Mouse (Mus musculus) midbrain, embryonic 12.5 days (tissue): Measurements from ENCODE around the gene Spen. TPM values are rescaled to one million over a fixed set of nuclear protein-coding genes. Genes with fewer than 3 reads are reported as not detected.
"Not testable (repeated sequence)": the region's sequence is repeated elsewhere in the genome, so short reads cannot be mapped to it uniquely, and the experiment has no call there.

Source experiments
- ATAC-seq: fragments of 200-750 bp; cut with Nextera tagmentation; 2 replicates; pipeline ENCODE4 v1.8.0; 2017; ENCODE audit warnings: low read depth, moderate TSS enrichment, moderate library complexity; ENCODE audit not compliant: low FRiP score
- H3K27ac ChIP-seq: fragments of 300-500 bp; sonication (generic); replicated peaks from 2 replicates; pipeline ENCODE4 v1.5.1; 2016; ENCODE audit warnings: mild to moderate bottlenecking
- H3K27me3 ChIP-seq: fragments of 300-500 bp; sonication (generic); 2 replicates; pipeline ENCODE4 v1.6.1; 2016; ENCODE audit warnings: mild to moderate bottlenecking
- H3K36me3 ChIP-seq: fragments of 300-500 bp; sonication (generic); 2 replicates; pipeline ENCODE4 v1.6.1; 2016
- H3K4me1 ChIP-seq: fragments of 300-500 bp; sonication (generic); 2 replicates; pipeline ENCODE4 v1.6.1; 2016
- H3K4me2 ChIP-seq: fragments of 300-500 bp; sonication (generic); replicated peaks from 2 replicates; pipeline ENCODE4 v1.6.1; 2016; ENCODE audit warnings: mild to moderate bottlenecking, moderate library complexity
- H3K4me3 ChIP-seq: fragments of 300-500 bp; sonication (generic); 2 replicates; pipeline ENCODE4 v1.5.1; 2016; ENCODE audit warnings: mild to moderate bottlenecking
- H3K9ac ChIP-seq: fragments of 300-500 bp; sonication (generic); replicated peaks from 2 replicates; pipeline ENCODE4 v1.6.1; 2016; ENCODE audit warnings: mild to moderate bottlenecking, moderate library complexity
- H3K9me3 ChIP-seq: fragments of 300-500 bp; sonication (generic); 2 replicates; pipeline ENCODE4 v1.6.1; 2016; ENCODE audit warnings: mild to moderate bottlenecking
- WGBS: fragments of 180-500 bp; shearing (Covaris S2); methylation state at CpG from one replicate; pipeline ENCODE4 v1.1.7; 2016; 5-methylcytosine and 5-hydroxymethylcytosine counted together
- polyA plus RNA-seq: library from polyadenylated mRNA; unstranded; fragments of >200 nt; fragmentation: Nextera tagmentation; extraction: Ambion mirVana; gene quantifications from 2 replicates; pipeline ENCODE4 v1.2.1, GENCODE M21; 2016

Spen gene
- polyA plus RNA-seq, 1 experiment from 2014 or later = 22.2 TPM

DNA sequence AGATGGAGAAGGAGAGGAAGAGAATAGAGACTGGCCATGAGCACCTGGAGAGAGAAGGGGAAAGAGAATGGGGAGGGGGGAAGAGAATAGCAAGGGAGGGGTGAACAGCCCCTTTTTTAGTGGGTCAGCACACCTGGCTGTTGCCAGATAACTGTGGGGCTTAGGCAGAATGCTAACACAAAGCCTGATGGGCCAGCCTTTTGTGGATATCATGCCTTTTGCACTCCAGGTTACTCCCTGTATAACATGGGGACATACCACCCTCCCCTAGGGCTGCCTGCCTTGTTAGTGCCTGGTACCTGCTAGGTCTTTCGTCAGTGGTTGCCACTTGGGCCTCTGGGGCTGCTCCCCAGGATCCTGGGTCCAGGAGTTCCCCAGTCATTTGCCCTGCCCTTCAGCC lies 32.4 kb upstream of the Spen start:
- H3K27ac ChIP-seq = no peak overlapping the region
- no peaks in the 10 kb centered on the region for H3K36me3 ChIP-seq
- no peaks in the 10 kb centered on the region for H3K9me3 ChIP-seq
- no peak overlapping the region for H3K4me2 ChIP-seq
- WGBS = 89% methylated on average over 1 of the region's 1 CpGs
- no peak overlapping the region for H3K9ac ChIP-seq
- H3K27me3 ChIP-seq = no peaks in the 10 kb centered on the region
- H3K4me1 ChIP-seq = no peaks in the 10 kb centered on the region
- no peak overlapping the region for H3K4me3 ChIP-seq
- ATAC-seq = no peak

DNA sequence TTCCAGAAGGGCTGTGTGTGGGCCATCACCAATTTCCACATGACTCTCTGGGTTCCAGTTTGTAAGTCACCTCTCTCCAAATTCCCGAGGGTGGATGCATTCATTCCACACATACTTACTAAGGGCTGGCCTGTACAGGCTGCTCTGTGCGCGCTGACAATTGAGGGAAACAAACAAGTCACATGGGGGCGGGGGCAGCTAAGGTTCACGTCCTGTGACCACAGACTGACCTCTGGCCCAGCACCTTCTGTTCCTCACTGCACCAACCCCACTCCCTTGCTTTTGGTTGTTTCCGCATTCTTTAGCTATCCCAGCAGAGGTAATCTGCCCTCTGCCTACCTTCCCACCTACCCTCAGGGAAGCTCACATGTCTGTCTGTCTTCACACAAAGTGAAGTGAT lies 31.6 kb upstream of the Spen start:
- Histone ChIP-seq H3K9me3 (no peaks in the 10 kb centered on the region), H3K4me1 (0 out of 2 replicates have a peak, but pooled peaks cover 5% of the 10 kb centered on the region), H3K4me3 (no peak overlapping the region), H3K27ac (no peak overlapping the region), H3K27me3 (no peaks in the 10 kb centered on the region), H3K9ac (no peak overlapping the region), H3K4me2 (no peak overlapping the region), H3K36me3 (no peaks in the 10 kb centered on the region)
- no peak for ATAC-seq
- 71% methylated on average over 6 of the region's 6 CpGs for WGBS

DNA sequence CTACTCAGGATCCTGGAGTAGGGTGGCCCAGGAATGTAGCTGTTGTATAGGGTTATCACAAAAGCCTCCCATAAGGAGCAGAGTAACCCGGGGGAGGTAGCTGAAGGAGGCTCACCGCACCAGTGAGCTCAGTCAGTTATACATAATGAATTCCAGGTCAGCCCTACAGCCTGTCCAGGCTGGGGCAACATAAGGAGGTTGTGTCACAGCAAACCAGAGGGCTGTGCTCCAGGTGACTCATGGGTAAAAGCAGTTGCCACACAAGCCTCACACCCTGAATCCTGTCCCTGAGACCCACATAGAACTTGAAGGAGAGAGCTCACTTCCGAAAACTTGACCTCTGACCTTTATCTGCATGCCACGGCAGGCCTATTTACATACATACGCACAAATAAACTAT lies 30.6 kb upstream of the Spen start:
- Histone ChIP-seq H3K4me1 (0 out of 2 replicates have a peak, but pooled peaks cover 6% of the 10 kb centered on the region), H3K4me3 (no peak overlapping the region), H3K9me3 (no peaks in the 10 kb centered on the region), H3K9ac (no peak overlapping the region), H3K36me3 (no peaks in the 10 kb centered on the region), H3K4me2 (no peak overlapping the region), H3K27me3 (no peaks in the 10 kb centered on the region), H3K27ac (no peak overlapping the region)
- WGBS = 85% methylated on average over 5 of the region's 5 CpGs
- ATAC-seq = no peak

DNA sequence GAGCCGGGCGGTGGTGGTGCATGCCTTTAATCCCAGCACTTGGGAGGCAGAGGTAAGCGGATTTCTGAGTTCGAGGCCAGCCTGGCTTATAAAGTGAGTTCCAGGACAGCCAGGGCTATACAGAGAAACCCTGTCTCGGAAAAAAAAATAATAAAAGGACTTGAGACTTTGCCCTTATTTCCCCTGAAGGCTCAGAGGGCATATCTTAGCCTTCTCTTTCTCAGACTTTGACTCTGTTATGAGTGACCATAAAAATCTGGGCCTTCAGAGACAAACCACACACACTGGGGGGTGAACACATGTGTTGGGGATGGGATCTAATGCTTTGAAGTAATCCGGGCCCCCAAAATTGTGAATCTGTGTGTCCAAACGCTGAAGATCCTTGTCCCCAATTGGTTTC lies 28.8 kb upstream of the Spen start:
- H3K4me2 ChIP-seq, H3K27me3 ChIP-seq, H3K4me1 ChIP-seq, H3K27ac ChIP-seq, H3K9me3 ChIP-seq, H3K36me3 ChIP-seq, H3K4me3 ChIP-seq, H3K9ac ChIP-seq, ATAC-seq: not testable (repeated sequence)
- 89% methylated on average over 7 of the region's 7 CpGs for WGBS

DNA sequence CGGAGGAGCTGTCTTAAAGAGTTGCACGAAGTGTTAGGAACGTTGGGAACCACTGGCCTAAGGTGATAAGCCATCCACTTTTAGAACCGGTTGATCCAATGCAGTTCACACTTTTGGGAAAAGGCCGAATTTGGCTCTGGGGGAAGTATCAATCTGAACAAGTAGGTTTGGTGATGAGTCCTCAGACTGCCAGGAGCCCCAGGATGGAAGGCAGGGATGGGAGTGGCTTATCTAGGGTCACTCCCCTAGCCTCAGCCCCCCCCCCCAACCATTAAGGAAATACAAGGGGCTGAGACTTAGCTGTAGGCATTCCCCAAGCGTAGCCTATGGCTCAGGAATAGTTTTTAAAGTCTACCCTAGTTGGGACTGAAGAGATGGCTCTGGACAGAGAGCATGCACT lies 27.8 kb upstream of the Spen start:
- Histone ChIP-seq H3K27ac (no peak overlapping the region), H3K4me1 (0 out of 2 replicates have a peak, but pooled peaks cover 6% of the 10 kb centered on the region), H3K9me3 (no peaks in the 10 kb centered on the region), H3K27me3 (no peaks in the 10 kb centered on the region), H3K4me2 (no peak overlapping the region), H3K9ac (no peak overlapping the region), H3K4me3 (no peak overlapping the region), H3K36me3 (no peaks in the 10 kb centered on the region)
- no peak for ATAC-seq
- WGBS = 83% methylated on average over 6 of the region's 6 CpGs

DNA sequence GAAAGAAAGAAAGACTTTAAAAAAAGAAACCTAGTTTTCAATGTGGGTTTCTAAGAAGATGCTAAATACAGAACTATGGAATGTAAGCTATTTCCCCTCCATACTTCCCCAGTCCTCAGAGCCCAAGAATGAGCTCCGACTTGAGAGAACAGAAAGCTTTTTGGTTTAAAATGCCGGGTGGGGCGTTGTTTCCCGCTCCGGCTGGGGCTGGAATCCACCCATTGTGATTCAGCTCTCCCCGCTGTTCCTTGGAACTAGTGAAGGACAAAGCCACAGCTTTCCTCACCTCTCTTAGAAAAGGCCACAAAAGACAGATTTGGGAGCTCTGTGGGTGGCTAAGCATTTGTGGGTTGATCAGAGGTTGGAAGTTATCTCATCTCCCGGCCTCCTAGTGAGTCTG lies 26.9 kb upstream of the Spen start:
- Histone ChIP-seq H3K4me3 (no peak overlapping the region), H3K4me2 (no peak overlapping the region), H3K36me3 (no peaks in the 10 kb centered on the region), H3K4me1 (0 out of 2 replicates have a peak, but pooled peaks cover 6% of the 10 kb centered on the region), H3K9ac (no peak overlapping the region), H3K27ac (no peak overlapping the region), H3K27me3 (no peaks in the 10 kb centered on the region), H3K9me3 (no peaks in the 10 kb centered on the region)
- no peak for ATAC-seq
- 20% methylated on average over 7 of the region's 7 CpGs for WGBS

DNA sequence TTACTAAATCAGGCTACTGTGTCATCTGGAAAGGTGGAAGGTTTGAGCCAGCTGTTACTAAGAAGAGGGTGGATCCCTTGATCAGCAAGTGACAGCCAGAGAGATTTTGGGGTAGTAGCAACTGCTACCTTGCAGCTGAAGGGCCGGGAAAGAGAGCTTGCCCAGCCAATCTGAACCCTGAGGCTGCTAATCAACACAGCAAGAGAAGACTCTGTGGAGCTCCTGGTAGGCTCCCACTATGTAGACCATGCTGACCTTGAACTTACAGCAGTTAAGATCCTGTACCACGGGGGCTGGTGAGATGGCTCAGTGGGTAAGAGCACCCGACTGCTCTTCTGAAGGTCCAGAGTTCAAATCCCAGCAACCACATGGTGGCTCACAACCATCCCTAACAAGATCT lies 26.3 kb upstream of the Spen start:
- no peaks in the 10 kb centered on the region for H3K36me3 ChIP-seq
- WGBS = 83% methylated on average over 3 of the region's 3 CpGs
- no peak overlapping the region for H3K4me3 ChIP-seq
- no peaks in the 10 kb centered on the region for H3K27me3 ChIP-seq
- ATAC-seq = no peak
- no peak overlapping the region for H3K27ac ChIP-seq
- no peak overlapping the region for H3K4me2 ChIP-seq
- H3K9me3 ChIP-seq = no peaks in the 10 kb centered on the region
- H3K9ac ChIP-seq = no peak overlapping the region
- H3K4me1 ChIP-seq = peaks cover 7% of the 10 kb centered on the region

DNA sequence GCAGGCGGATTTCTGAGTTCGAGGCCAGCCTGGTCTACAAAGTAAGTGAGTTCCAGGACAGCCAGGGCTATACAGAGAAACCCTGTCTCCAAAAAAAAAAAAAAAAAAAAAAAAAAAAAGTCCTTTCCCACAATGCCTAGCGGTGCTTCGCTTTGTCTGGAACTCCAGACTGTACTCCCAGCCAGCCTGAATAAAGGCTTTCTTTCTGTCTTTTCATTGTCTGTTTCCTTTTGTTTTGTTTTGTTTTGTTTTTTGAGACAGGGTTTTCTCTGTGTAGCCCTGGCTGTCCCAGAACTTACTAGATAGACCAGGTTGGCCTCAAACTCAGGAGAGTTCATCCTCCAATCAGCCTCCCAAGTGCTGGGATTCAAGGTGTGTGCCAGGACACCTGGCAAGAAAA lies 25.8 kb upstream of the Spen start:
- ATAC-seq = no peak

DNA sequence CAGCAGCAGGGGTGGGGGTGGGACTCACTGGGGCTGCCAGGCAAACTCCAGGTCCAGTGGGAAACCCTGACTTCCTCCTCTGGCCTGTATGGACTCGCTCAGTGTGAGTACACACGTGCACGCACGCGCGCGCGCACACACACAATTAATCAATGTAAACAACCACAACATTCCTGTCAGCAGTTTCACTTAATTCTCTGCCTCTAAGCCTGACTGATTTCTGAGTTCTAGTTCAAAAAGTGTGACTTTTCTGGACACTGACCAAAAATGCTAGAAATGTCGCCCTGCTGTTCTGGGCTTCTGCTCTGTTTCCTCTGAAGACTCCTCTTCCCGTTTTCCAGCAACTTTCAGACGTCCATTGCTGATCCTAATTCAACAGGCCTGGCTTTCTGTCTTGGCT lies 23.9 kb upstream of the Spen start:
- Histone ChIP-seq H3K4me3 (no peak overlapping the region), H3K9ac (no peak overlapping the region), H3K4me1 (peaks cover 20% of the 10 kb centered on the region), H3K4me2 (no peak overlapping the region), H3K9me3 (no peaks in the 10 kb centered on the region), H3K27ac (no peak overlapping the region), H3K27me3 (peaks cover 8% of the 10 kb centered on the region; the same call in 1 of the 2 replicates), H3K36me3 (no peaks in the 10 kb centered on the region)
- ATAC-seq = no peak
- 86% methylated on average over 11 of the region's 11 CpGs for WGBS

More for the DNA sequence above, 25.8 kb upstream of the Spen start:
- Histone ChIP-seq H3K9ac (no peak overlapping the region), H3K4me2 (no peak overlapping the region), H3K27me3 (no peaks in the 10 kb centered on the region), H3K36me3 (no peaks in the 10 kb centered on the region), H3K4me1 (peaks cover 11% of the 10 kb centered on the region), H3K27ac (no peak overlapping the region), H3K4me3 (no peak overlapping the region), H3K9me3 (no peaks in the 10 kb centered on the region)
- 92% methylated on average over 4 of the region's 4 CpGs for WGBS

DNA sequence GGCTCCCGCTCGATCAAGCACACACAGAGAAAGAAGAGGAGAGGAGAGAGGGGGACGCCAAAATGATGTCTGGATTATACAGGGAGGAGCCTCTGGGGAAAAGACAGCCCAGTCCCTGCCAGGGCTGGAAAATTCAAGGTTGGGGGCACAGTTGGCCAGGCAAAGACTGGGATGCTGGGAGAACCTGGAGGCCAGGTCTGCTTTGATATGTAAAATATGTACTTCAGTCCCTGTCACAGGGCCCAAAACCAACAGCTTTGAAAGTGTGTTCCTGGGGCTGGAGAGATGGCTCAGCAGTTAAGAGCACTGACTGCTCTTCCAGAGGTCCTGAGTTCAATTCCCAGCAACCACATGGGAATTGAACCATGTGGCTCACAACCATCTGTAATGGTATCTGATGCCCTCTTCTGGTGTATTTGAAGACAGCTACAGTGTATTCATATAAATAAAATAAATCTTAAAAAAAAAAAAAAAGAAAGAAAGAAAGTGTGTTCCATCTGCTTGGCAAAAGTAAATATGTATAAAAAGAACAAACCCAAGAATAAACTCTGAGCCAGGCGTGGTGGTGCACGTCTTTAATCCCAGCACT lies 23.0 kb upstream of the Spen start:
- not testable (repeated sequence) for ATAC-seq, H3K4me3 ChIP-seq, H3K9ac ChIP-seq, H3K4me2 ChIP-seq, H3K36me3 ChIP-seq, H3K27ac ChIP-seq, H3K9me3 ChIP-seq, H3K27me3 ChIP-seq
- WGBS = 77% methylated on average over 5 of the region's 5 CpGs
- peaks cover 20% of the 10 kb centered on the region for H3K4me1 ChIP-seq

DNA sequence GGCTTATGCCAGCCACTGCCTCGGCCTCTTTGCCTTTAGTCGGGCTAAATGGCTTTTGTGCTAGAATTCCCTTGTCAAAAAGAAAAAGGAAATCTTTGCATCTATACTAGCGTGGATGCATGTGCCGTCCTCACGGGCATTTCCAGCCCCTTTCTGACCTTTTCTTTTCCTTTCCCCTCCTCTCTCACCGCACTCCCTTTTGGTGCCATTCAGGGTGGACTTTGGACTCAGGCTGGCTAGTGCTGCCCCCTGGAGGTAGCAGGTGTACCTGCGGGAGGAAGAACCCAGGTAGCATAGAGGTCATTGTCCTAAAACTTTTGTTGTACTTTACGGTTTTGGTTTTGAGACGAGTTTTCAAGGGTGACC lies 21.5 kb upstream of the Spen start:
- 3% methylated on average over 9 of the region's 9 CpGs for WGBS

DNA sequence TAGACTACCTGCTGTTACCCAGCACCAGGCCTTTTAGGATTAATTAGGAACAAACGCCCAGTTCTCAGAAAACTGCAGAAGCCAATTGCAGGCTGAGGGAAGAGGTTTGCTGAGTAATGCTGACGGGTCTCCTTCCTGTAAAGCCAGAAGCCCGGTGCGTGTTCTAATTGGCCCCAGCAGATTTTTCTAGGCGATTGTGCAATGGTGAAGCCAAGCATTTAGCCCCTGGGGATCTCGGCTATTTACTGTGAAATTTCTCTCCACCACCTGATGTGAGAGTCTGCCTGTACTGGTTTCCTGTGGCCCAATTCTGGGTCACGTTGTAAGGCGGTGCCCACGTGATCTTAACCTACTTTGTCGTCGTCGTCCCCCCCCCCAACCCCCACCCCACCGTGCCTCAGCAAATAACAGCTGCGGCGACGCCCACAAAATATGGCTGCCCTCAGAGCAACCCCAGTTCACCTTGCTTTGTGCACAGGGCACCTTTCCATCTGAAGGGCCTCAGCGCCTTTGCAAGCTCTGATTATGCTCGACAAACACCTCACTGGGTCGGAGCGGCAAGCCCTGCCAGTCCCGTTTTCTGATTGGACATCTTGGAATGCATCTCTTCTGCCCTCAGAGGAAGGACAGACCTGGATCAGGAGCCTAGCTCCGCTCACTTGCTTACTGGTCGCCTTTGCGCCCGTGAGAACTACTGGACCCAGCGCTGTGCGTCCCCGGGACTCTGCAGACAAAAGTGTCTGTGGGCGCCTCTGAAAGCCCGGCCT lies 20.9 kb upstream of the Spen start:
- Histone ChIP-seq H3K4me1 (peaks cover 14% of the 10 kb centered on the region), H3K36me3 (no peaks in the 10 kb centered on the region), H3K4me3 (peak overlapping the region; percentile 42), H3K27me3 (peaks cover 8% of the 10 kb centered on the region; the same call in 1 of the 2 replicates), H3K27ac (peak overlapping the region; percentile 78), H3K9me3 (no peaks in the 10 kb centered on the region), H3K4me2 (peak overlapping the region; percentile 75), H3K9ac (peak overlapping the region; percentile 48)
- under 1% methylated on average over 30 of the region's 30 CpGs for WGBS
- ATAC-seq = peak; percentile 68

More for the DNA sequence above, 21.5 kb upstream of the Spen start:
- Histone ChIP-seq H3K36me3 (no peaks in the 10 kb centered on the region), H3K4me2 (peak overlapping the region; percentile 75), H3K9me3 (no peaks in the 10 kb centered on the region), H3K27ac (peak overlapping the region; percentile 78), H3K9ac (peak overlapping the region; percentile 48), H3K27me3 (peaks cover 8% of the 10 kb centered on the region; the same call in 1 of the 2 replicates), H3K4me1 (peaks cover 14% of the 10 kb centered on the region), H3K4me3 (peak overlapping the region; percentile 42)
- peak; percentile 39; the same call in 1 of the 2 replicates for ATAC-seq
